Mouse (Mus musculus) lung, embryonic 16.5 days (tissue): Measurements from ENCODE around the gene Atp5j2. TPM values are rescaled to one million over a fixed set of nuclear protein-coding genes. Genes with fewer than 3 reads are reported as not detected.
A peak's percentile ranks its signal among the peaks of the same experiment; 100 is the strongest.
"Not testable (repeated sequence)": the region's sequence is repeated elsewhere in the genome, so short reads cannot be mapped to it uniquely, and the experiment has no call there.

ENCODE experiments used
- ATAC-seq: fragments of 200-750 bp; cut with Nextera tagmentation; 2 replicates; pipeline ENCODE4 v1.8.0; 2017; ENCODE audit warnings: low read depth, mild to moderate bottlenecking, moderate library complexity
- H3K27ac ChIP-seq: fragments of 300-500 bp; sonication (generic); 2 replicates; pipeline ENCODE4 v1.5.1; 2014; ENCODE audit warnings: mild to moderate bottlenecking, control low read depth, low read length
- H3K27me3 ChIP-seq: fragments of 300-500 bp; sonication (generic); 2 replicates; pipeline ENCODE4 v1.6.1; 2014; ENCODE audit warnings: low read depth, low read length, mixed read lengths; ENCODE audit not compliant: control insufficient read depth, insufficient read depth
- H3K36me3 ChIP-seq: fragments of 300-500 bp; sonication (generic); 2 replicates; pipeline ENCODE4 v1.6.1; 2014; ENCODE audit warnings: low read length; ENCODE audit not compliant: control insufficient read depth, insufficient read depth
- H3K4me1 ChIP-seq: fragments of 300-500 bp; sonication (generic); replicated peaks from 2 replicates; pipeline ENCODE4 v1.6.1; 2014; ENCODE audit warnings: low read length, mixed read lengths; ENCODE audit not compliant: control insufficient read depth, insufficient read depth
- H3K4me2 ChIP-seq: fragments of 300-500 bp; sonication (generic); 2 replicates; pipeline ENCODE4 v1.6.1; 2014; ENCODE audit warnings: low read depth, low read length, control low read depth
- H3K4me3 ChIP-seq: fragments of 300-500 bp; sonication (generic); 2 replicates; pipeline ENCODE4 v1.5.1; 2014; ENCODE audit warnings: mild to moderate bottlenecking, low read length, control low read depth
- H3K9ac ChIP-seq: fragments of 300-500 bp; sonication (generic); 2 replicates; pipeline ENCODE4 v1.6.1; 2014; ENCODE audit warnings: low read length, control low read depth
- H3K9me3 ChIP-seq: fragments of 300-500 bp; sonication (generic); 2 replicates; pipeline ENCODE4 v1.6.1; 2016; ENCODE audit warnings: low read length; ENCODE audit not compliant: control insufficient read depth
- WGBS: fragments of 180-500 bp; shearing (Covaris S2); extraction: QIAGEN DNeasy Blood & Tissue Kit; methylation state at CpG from one replicate; pipeline ENCODE4 v1.1.7; 2014; 5-methylcytosine and 5-hydroxymethylcytosine counted together
- polyA plus RNA-seq: library from polyadenylated mRNA; unstranded; fragments of >200 nt; fragmentation: Nextera tagmentation; extraction: Ambion mirVana; gene quantifications from 2 replicates; pipeline ENCODE4 v1.2.1, GENCODE M21; 2015

Atp5j2 gene
- 672 and 734 TPM in 2 replicates for polyA plus RNA-seq

DNA sequence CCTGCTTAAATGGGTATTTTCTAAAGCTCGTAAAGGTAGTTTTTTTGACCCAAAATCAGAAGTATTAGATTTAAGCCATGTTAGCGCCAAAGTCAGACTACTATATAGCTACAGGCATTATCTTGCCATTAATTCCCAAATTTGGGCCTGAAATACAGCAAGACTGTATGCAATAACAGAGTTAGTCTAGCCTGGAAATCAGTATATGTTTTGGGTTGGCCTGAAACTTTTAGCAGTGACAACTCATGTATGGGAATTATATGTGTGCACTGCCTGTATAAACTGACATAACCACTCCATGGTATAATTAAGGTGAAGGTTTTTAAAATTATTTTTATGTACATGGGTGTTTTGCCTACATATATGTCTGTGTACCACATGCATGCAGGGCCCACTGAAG lies at the start of gene Atp5j2:
Gene Atp5j2 (minus strand): TSS at position 101 of the 400 bp plus-strand sequence.
- Histone ChIP-seq H3K4me2 (peak within 1 kb of the TSS; percentile 67), H3K9me3 (no peaks in the 10 kb centered on the region), H3K36me3 (peaks cover 27% of the 10 kb centered on the region), H3K27ac (peak within 1 kb of the TSS; percentile 75), H3K27me3 (no peaks in the 10 kb centered on the region), H3K4me3 (peak within 1 kb of the TSS; percentile 60), H3K4me1 (peaks cover 16% of the 10 kb centered on the region), H3K9ac (peak within 1 kb of the TSS; percentile 87)
- no peak for ATAC-seq
- 83% methylated on average over 2 of the region's 2 CpGs for whole genome bisulfite sequencing

DNA sequence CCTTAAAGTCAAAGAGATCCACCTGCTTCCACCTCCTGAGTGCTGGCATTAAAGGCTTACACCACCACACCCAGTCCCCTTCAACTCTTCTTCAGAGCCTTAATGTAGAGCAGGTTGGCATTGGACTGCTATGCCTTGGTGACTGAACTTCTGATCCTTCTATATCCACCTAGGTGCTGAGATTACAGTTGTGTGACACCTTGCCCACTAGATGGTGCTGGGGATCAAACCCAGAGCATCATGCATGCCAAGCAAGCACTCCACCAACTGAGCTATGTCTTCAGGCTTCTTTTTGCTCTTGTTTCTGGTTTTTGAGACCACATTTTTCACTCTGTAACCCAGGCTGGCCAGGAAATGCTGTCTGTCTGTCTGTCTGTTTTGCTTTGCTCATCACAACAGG lies 42.8 kb upstream of the Atp5j2 start:
- H3K9me3 ChIP-seq, result no peaks in the 10 kb centered on the region
- H3K4me3 ChIP-seq, result no peak overlapping the region
- no peak overlapping the region for H3K4me2 ChIP-seq
- H3K4me1 ChIP-seq, result peaks cover 11% of the 10 kb centered on the region
- no peak overlapping the region for H3K9ac ChIP-seq
- ATAC-seq, result no peak
- no peaks in the 10 kb centered on the region for H3K27me3 ChIP-seq
- no peak overlapping the region for H3K27ac ChIP-seq
- H3K36me3 ChIP-seq, result peaks cover 27% of the 10 kb centered on the region

DNA sequence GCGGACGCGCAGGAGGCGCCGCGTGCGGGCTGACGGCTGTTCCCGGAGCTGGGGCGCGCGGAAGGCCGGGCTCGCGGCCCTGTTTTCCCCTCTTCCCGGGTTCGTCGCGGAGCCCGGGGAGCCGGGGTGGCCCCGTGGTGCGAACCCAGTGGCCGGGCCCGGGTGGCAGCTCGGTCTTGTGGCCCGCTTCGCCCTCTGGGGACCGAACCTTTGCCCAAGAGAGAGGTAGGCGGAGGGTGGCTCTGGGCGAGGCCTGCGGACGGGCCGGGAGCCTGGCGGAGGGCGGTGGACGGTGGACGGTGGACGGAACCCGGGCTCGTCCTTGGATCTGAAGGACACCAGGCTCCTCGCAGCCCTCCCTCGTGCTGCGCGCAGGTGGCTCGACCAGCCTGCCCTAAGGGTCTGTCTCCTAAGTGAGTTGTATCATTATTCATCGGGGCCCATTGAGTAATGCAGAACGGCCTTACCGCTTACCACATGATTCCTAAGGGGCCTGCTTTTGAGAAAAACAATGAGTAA lies 40.1 kb upstream of the Atp5j2 start:
- H3K4me2 ChIP-seq, result peak overlapping the region; percentile 75
- peaks cover 11% of the 10 kb centered on the region for H3K4me1 ChIP-seq
- H3K4me3 ChIP-seq, result peak overlapping the region; percentile 98
- peak; percentile 71 for ATAC-seq
- peaks cover 17% of the 10 kb centered on the region for H3K36me3 ChIP-seq
- peak overlapping the region; percentile 90 for H3K27ac ChIP-seq
- H3K9ac ChIP-seq, result peak overlapping the region; percentile 99
- 1% methylated on average over 37 of the region's 49 CpGs for WGBS
- no peaks in the 10 kb centered on the region for H3K9me3 ChIP-seq
- no peaks in the 10 kb centered on the region for H3K27me3 ChIP-seq

DNA sequence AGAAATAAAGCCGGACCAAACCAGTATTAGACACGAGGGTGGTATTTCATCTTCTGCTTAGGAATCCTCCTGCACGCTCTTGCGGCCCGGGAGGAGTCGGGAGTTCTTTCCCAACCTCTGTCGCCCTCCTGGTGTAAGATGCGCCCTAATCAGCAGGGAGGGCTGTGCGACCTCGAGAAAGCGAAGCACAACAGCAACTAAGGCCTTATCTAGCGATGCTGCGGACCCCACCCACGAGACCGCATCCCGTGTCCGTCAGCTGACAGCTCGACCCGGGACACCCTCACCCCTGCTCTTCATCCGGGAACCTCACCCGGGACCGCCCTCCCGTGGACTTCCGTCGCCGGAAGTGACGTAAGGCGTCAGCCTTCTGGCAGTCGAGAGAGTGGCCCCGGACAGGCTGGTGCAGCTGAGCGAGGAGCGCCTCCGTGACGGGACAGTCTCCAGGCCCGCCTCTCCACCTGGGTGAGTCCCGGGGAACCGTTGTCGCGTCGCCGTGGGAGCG lies 39.6 kb upstream of the Atp5j2 start, which contains the start of gene Zfp655:
Gene Zfp655 (plus strand): TSS at position 349 of the 505 bp plus-strand sequence.
- Histone ChIP-seq H3K27me3 (no peaks in the 10 kb centered on the region), H3K36me3 (peaks cover 15% of the 10 kb centered on the region), H3K9ac (peak within 1 kb of the TSS; percentile 99), H3K27ac (peak within 1 kb of the TSS; percentile 90), H3K4me2 (peak within 1 kb of the TSS; percentile 82), H3K4me3 (peak within 1 kb of the TSS; percentile 98), H3K4me1 (peaks cover 11% of the 10 kb centered on the region), H3K9me3 (no peaks in the 10 kb centered on the region)
- peak; percentile 99 for ATAC-seq
- WGBS, result under 1% methylated on average over 42 of the region's 42 CpGs

DNA sequence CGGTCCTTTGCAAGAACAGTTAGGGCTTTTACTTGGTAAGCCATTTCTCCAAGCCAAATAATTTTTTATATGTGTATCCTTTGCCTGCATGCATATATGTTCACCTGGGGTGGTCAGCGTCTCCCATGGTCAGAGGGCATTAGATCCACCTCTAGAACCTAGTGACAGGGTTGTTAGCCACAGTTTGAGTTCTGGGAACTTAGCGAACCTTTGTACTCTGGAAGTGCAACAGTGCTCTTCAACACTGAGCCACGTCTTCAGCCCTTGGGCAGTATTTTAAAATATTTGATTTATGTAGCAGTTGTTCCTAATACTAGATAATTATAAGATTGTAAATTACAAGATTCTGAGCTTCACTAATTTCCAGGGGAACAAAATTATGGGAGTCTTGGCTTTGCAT lies 38.8 kb upstream of the Atp5j2 start:
- H3K27me3 ChIP-seq, result no peaks in the 10 kb centered on the region
- 85% methylated on average over 4 of the region's 4 CpGs for WGBS
- no peak overlapping the region; the same call in 1 of the 2 replicates for H3K27ac ChIP-seq
- peaks cover 11% of the 10 kb centered on the region for H3K4me1 ChIP-seq
- H3K9me3 ChIP-seq, result no peaks in the 10 kb centered on the region
- H3K4me2 ChIP-seq, result peak overlapping the region; percentile 82
- peak overlapping the region; percentile 99 for H3K9ac ChIP-seq
- no peak for ATAC-seq
- peak overlapping the region; percentile 98; the same call in 1 of the 2 replicates for H3K4me3 ChIP-seq
- H3K36me3 ChIP-seq, result peaks cover 12% of the 10 kb centered on the region

DNA sequence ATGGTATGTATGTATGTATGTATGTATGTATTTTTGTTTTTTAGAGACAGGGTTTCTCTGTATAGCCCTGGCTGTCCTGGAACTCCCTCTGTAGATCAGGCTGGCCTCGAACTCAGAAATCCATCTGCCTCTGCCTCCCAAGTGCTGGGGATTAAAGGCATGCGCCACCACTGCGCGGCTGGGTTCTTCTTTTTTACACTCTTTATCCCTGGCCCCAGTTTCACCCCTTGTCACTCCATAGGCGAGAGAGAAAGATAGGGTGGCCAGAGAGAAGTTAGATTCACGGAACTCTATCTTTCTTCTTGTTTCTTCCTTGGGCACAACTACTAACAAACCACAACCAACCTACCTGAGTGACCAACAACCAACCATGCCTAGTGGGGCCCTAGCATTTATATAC lies 37.4 kb upstream of the Atp5j2 start:
- not testable (repeated sequence) for H3K27ac ChIP-seq, H3K36me3 ChIP-seq, H3K4me3 ChIP-seq, ATAC-seq, H3K27me3 ChIP-seq, H3K9me3 ChIP-seq, H3K4me2 ChIP-seq, H3K9ac ChIP-seq
- WGBS, result 71% methylated on average over 6 of the region's 6 CpGs
- H3K4me1 ChIP-seq, result peaks cover 11% of the 10 kb centered on the region

DNA sequence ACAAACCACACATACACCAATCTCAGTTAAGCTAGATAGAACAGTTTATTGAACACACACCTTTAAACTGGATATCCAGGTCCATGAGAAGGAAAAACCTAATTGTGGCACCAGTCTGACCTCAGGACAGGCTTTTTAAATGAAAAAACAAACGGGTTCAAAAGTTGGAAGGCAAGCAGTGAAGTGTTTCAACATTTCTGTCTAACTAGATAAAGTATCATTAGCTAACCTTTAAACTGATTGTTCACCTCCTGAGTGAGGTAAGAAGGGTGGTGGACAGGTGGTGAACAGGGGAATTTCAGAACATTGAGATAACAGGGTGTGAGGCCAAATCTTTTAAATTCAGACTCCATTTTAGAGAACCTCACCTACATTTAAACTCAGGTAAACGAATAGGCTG lies 34.6 kb upstream of the Atp5j2 start:
- no peak overlapping the region for H3K27ac ChIP-seq
- H3K9me3 ChIP-seq, result no peaks in the 10 kb centered on the region
- H3K9ac ChIP-seq, result no peak overlapping the region
- no peaks in the 10 kb centered on the region for H3K36me3 ChIP-seq
- H3K4me3 ChIP-seq, result no peak overlapping the region
- H3K27me3 ChIP-seq, result no peaks in the 10 kb centered on the region
- ATAC-seq, result no peak
- peaks cover 3% of the 10 kb centered on the region for H3K4me1 ChIP-seq
- 44% methylated on average over 2 of the region's 2 CpGs for WGBS
- no peak overlapping the region for H3K4me2 ChIP-seq

DNA sequence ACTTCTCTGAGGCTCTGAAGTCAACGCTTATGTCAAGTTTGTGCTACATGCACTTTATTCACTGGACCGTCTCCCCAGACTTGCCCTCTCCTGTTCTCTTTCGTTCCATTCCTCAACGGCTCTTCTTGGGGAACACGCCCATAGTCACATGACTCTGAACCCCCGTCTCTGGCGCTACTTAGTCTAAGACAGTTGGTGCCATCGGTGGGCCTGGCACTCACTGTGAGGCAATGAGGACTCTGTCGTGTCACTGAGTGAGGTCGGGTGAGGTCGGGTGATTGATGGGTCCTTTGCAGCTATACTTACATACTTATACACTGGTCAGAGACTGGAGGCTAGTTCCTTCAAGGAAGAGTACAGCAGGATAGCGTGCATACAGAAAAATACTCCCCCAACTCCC lies 31.5 kb upstream of the Atp5j2 start:
- Histone ChIP-seq H3K9ac (no peak overlapping the region), H3K9me3 (no peaks in the 10 kb centered on the region), H3K36me3 (peaks cover 18% of the 10 kb centered on the region), H3K27ac (no peak overlapping the region), H3K4me3 (no peak overlapping the region), H3K4me1 (no peaks in the 10 kb centered on the region), H3K27me3 (no peaks in the 10 kb centered on the region), H3K4me2 (no peak overlapping the region)
- WGBS, result 74% methylated on average over 12 of the region's 12 CpGs
- no peak for ATAC-seq

DNA sequence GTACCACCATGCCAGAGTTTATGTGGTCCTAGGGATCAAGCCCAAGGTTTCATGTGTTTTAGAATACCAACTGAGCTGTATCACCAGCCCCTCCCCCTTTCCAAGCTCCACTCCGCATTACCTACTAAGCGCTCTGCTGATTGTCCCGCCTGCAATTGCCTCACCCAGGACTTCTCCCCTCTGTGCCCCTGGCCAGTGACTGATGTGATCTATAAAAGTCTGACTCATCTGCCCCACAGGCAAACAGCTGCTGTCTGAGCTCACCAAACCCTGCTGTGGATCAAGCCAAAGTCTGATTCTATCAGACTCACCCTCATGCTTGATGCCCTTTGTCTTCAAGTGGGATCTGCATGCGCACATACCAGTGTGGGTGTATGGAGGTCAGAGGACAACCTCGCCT lies 31.0 kb upstream of the Atp5j2 start:
- no peaks in the 10 kb centered on the region for H3K9me3 ChIP-seq
- H3K4me3 ChIP-seq, result no peak overlapping the region
- no peak overlapping the region for H3K27ac ChIP-seq
- no peak overlapping the region for H3K9ac ChIP-seq
- no peak for ATAC-seq
- no peak overlapping the region for H3K4me2 ChIP-seq
- H3K36me3 ChIP-seq, result peaks cover 19% of the 10 kb centered on the region
- 84% methylated on average over 5 of the region's 5 CpGs for WGBS
- H3K27me3 ChIP-seq, result no peaks in the 10 kb centered on the region
- H3K4me1 ChIP-seq, result no peaks in the 10 kb centered on the region
